Mouse (Mus musculus) intestine, postnatal 0 days (tissue): Measurements from ENCODE around the gene Ifitm10. TPM values are rescaled to one million over a fixed set of nuclear protein-coding genes. Genes with fewer than 3 reads are reported as not detected.
"Not testable (repeated sequence)": the region's sequence is repeated elsewhere in the genome, so short reads cannot be mapped to it uniquely, and the experiment has no call there.

Experiments
- ATAC-seq: fragments of 200-750 bp; cut with Nextera tagmentation; 2 replicates; pipeline ENCODE4 v1.8.0; 2017; ENCODE audit warnings: mild to moderate bottlenecking, moderate TSS enrichment, moderate library complexity
- H3K27ac ChIP-seq: fragments of 300-500 bp; sonication (generic); 2 replicates; pipeline ENCODE4 v1.5.1; 2014; ENCODE audit warnings: mild to moderate bottlenecking, low read depth, low read length, moderate library complexity
- H3K27me3 ChIP-seq: fragments of 300-500 bp; sonication (generic); replicated peaks from 2 replicates; pipeline ENCODE4 v1.6.1; 2014; ENCODE audit warnings: low read length, mixed read lengths; ENCODE audit not compliant: control insufficient read depth, insufficient read depth
- H3K36me3 ChIP-seq: fragments of 300-500 bp; sonication (generic); 2 replicates; pipeline ENCODE4 v1.6.1; 2014; ENCODE audit warnings: mild to moderate bottlenecking, moderate library complexity; ENCODE audit not compliant: control insufficient read depth, insufficient read depth
- H3K4me1 ChIP-seq: fragments of 300-500 bp; sonication (generic); replicated peaks from 2 replicates; pipeline ENCODE4 v1.6.1; 2014; ENCODE audit warnings: antibody characterized with exemption, low read length, mixed read lengths; ENCODE audit not compliant: control insufficient read depth, insufficient read depth
- H3K4me2 ChIP-seq: fragments of 300-500 bp; sonication (generic); replicated peaks from 2 replicates; pipeline ENCODE4 v1.6.1; 2014; ENCODE audit warnings: low read depth, mild to moderate bottlenecking, moderate library complexity
- H3K4me3 ChIP-seq: fragments of 300-500 bp; sonication (generic); 2 replicates; pipeline ENCODE4 v1.5.1; 2014; ENCODE audit warnings: low read depth, low read length
- H3K9ac ChIP-seq: fragments of 300-500 bp; sonication (generic); 2 replicates; pipeline ENCODE4 v1.6.1; 2014; ENCODE audit warnings: mild to moderate bottlenecking, low read depth, low read length
- H3K9me3 ChIP-seq: fragments of 300-500 bp; sonication (generic); 2 replicates; pipeline ENCODE4 v1.6.1; 2016; ENCODE audit warnings: mixed run types; ENCODE audit not compliant: control insufficient read depth
- CTCF ChIP-seq: sonication (generic); IDR thresholded peaks from 2 replicates; pipeline ENCODE4 v1.5.1; 2016; ENCODE audit warnings: low read depth, mild to moderate bottlenecking, control low read depth, antibody characterized with exemption, moderate library complexity
- WGBS: fragments of 180-500 bp; shearing (Covaris S2); extraction: QIAGEN DNeasy Blood & Tissue Kit; methylation state at CpG from one replicate; pipeline ENCODE4 v1.1.7; 2014; 5-methylcytosine and 5-hydroxymethylcytosine counted together
- polyA plus RNA-seq: library from polyadenylated mRNA; unstranded; fragments of >200 nt; fragmentation: Nextera tagmentation; extraction: Ambion mirVana; gene quantifications from 2 replicates; pipeline ENCODE4 v1.2.1, GENCODE M21; 2015

The Ifitm10 gene
- polyA plus RNA-seq, 1 experiment from 2014 or later: 1.6 TPM

DNA sequence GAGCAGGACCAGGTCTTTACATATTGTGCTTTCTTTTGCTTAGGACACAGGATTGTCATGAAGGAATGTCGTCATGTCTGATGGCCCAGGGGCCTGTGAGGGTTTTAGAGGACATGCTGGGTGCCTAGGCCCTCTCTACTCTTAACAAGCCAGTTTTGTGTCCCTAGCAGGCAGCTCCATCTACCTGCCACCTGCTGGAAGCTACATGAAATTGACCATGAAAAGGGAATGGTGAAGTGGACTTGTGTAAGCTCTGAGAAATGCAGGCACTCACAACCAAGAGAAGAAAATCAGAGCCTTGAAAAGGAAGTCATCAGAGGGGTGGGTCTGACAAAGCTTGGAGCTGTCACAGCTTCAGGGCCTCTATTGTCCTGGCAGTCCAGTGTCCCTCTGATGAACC is 94.3 kb downstream of the Ifitm10 start:
- TF ChIP-seq CTCF: peak; percentile 52
- H3K4me1 ChIP-seq, H3K9me3 ChIP-seq, ATAC-seq, H3K4me2 ChIP-seq, H3K36me3 ChIP-seq, H3K27ac ChIP-seq, H3K27me3 ChIP-seq, H3K9ac ChIP-seq, H3K4me3 ChIP-seq: not testable (repeated sequence)
- WGBS: 92% methylated on average over 1 of the region's 1 CpGs

- H3K4me2 ChIP-seq, H3K27ac ChIP-seq, H3K4me3 ChIP-seq, H3K9me3 ChIP-seq, ATAC-seq, H3K27me3 ChIP-seq, H3K9ac ChIP-seq, H3K36me3 ChIP-seq, H3K4me1 ChIP-seq: not testable (repeated sequence)
- peak; percentile 75 for TF ChIP-seq CTCF
- 0% methylated on average over 3 of the region's 3 CpGs for WGBS
Measured at GRCm38 (mm10) chr7:142278183-142278582, 95.4 kb downstream of the Ifitm10 start.

Other genes with a start within 250 kb of the Ifitm10 start
- gene Gm39115, start 237.7 kb downstream of the Ifitm10 start, polyA plus RNA-seq: not detected in 2 replicates
- not detected in 2 replicates for gene Gm45337, start 229.1 kb downstream of the Ifitm10 start, polyA plus RNA-seq
- not detected in 2 replicates for gene Gm29735, start 216.6 kb downstream of the Ifitm10 start, polyA plus RNA-seq
- not detected in 2 replicates for gene Gm4553, start 208.0 kb downstream of the Ifitm10 start, polyA plus RNA-seq
- not detected in 2 replicates for gene Krtap5-2, start 197.7 kb downstream of the Ifitm10 start, polyA plus RNA-seq
- not detected in 2 replicates for gene Gm10153, start 183.4 kb downstream of the Ifitm10 start, polyA plus RNA-seq
- gene Krtap5-3, start 172.4 kb downstream of the Ifitm10 start, polyA plus RNA-seq: not detected in 2 replicates
- not detected in 2 replicates for gene Gm7579, start 161.9 kb downstream of the Ifitm10 start, polyA plus RNA-seq
- not detected in 2 replicates for gene Krtap5-5, start 143.8 kb downstream of the Ifitm10 start, polyA plus RNA-seq
- gene Gm40460, start 132.7 kb downstream of the Ifitm10 start, polyA plus RNA-seq: not detected in 2 replicates
- gene Gm2431, start 115.4 kb downstream of the Ifitm10 start, polyA plus RNA-seq: not detected in 2 replicates
- not detected in 2 replicates for gene Gm4559, start 99.4 kb downstream of the Ifitm10 start, polyA plus RNA-seq
- not detected in 2 replicates for gene Krtap5-1, start 76.6 kb downstream of the Ifitm10 start, polyA plus RNA-seq
- gene Krtap5-4, start 70.2 kb downstream of the Ifitm10 start, polyA plus RNA-seq: not detected in 2 replicates
- gene Gm49369, start 8.9 kb upstream of the Ifitm10 start, polyA plus RNA-seq: not detected in 2 replicates
- gene Ctsd, start 14.3 kb upstream of the Ifitm10 start, polyA plus RNA-seq: 479 and 496 TPM in 2 replicates
- gene Syt8, start 61.1 kb upstream of the Ifitm10 start, polyA plus RNA-seq: 0.60 and 1.3 TPM in 2 replicates
- gene Tnni2, start 68.1 kb upstream of the Ifitm10 start, polyA plus RNA-seq: 1.9 and 2.4 TPM in 2 replicates
- 55.2 and 61.8 TPM in 2 replicates for gene Lsp1, start 87.1 kb upstream of the Ifitm10 start, polyA plus RNA-seq
- gene Tnnt3, start 125.1 kb upstream of the Ifitm10 start, polyA plus RNA-seq: 3.0 TPM in 2 replicates
- 26.7 and 33.0 TPM in 2 replicates for gene Mrpl23, start 158.9 kb upstream of the Ifitm10 start, polyA plus RNA-seq